Mouse (Mus musculus): Measurements from ENCODE around the gene Garnl3. TPM values are rescaled to one million over a fixed set of nuclear protein-coding genes. Genes with fewer than 3 reads are reported as not detected.

The Garnl3 gene
- polyA plus RNA-seq, 1 experiment from 2014 or later: 11.1 TPM

- Histone ChIP-seq H3K4me1 (ENCODE audit: insufficient read depth) (no peaks in the 10 kb centered on the region), H3K36me3 (ENCODE audit: insufficient read depth) (no peaks in the 10 kb centered on the region), H3K4me3 (ENCODE audit: low read depth, low read length) (no peak overlapping the region), H3K27me3 (ENCODE audit: insufficient read depth, low read length) (no peaks in the 10 kb centered on the region), H3K27ac (ENCODE audit: low read depth) (no peak overlapping the region), H3K4me2 (no peak overlapping the region), H3K9ac (no peak overlapping the region), H3K9me3 (ENCODE audit: low read depth, low read length) (no peaks in the 10 kb centered on the region)
- no peak for DNase-seq
- no peak for TF ChIP-seq CTCF (IDR thresholded peaks at IDR 0.05; ENCODE audit: low read depth)
- no peak for ATAC-seq (ENCODE audit: insufficient read depth)
- 34% methylated on average over 3 of the region's 3 CpGs for WGBS
Measured at GRCm38 (mm10) chr2:33074188-33074587, 57.3 kb downstream of the Garnl3 start.

- WGBS: 54% methylated on average over 2 of the region's 2 CpGs
- no peak for DNase-seq
- no peaks in the 10 kb centered on the region for H3K36me3 ChIP-seq (ENCODE audit: insufficient read depth)
- H3K4me2 ChIP-seq: no peak overlapping the region
- no peaks in the 10 kb centered on the region for H3K9me3 ChIP-seq (ENCODE audit: low read depth, low read length)
- no peaks in the 10 kb centered on the region for H3K27me3 ChIP-seq (ENCODE audit: insufficient read depth, low read length)
- no peak for ATAC-seq (ENCODE audit: insufficient read depth)
- H3K27ac ChIP-seq (ENCODE audit: low read depth): no peak overlapping the region
- TF ChIP-seq CTCF (IDR thresholded peaks at IDR 0.05; ENCODE audit: low read depth): no peak
- no peaks in the 10 kb centered on the region for H3K4me1 ChIP-seq (ENCODE audit: insufficient read depth)
- H3K4me3 ChIP-seq (ENCODE audit: low read depth, low read length): no peak overlapping the region
- H3K9ac ChIP-seq: no peak overlapping the region
Measured at GRCm38 (mm10) chr2:33072333-33072732, 59.1 kb downstream of the Garnl3 start.

- H3K27me3 ChIP-seq (ENCODE audit: insufficient read depth, low read length): no peaks in the 10 kb centered on the region
- WGBS: 47% methylated on average over 1 of the region's 1 CpGs
- no peaks in the 10 kb centered on the region for H3K36me3 ChIP-seq (ENCODE audit: insufficient read depth)
- H3K4me3 ChIP-seq (ENCODE audit: low read depth, low read length): no peak overlapping the region
- H3K4me1 ChIP-seq (ENCODE audit: insufficient read depth): no peaks in the 10 kb centered on the region
- H3K27ac ChIP-seq (ENCODE audit: low read depth): no peak overlapping the region
- H3K9ac ChIP-seq: no peak overlapping the region
- DNase-seq (peak; percentile 9), ATAC-seq (ENCODE audit: insufficient read depth) (no peak)
- no peak for TF ChIP-seq CTCF (IDR thresholded peaks at IDR 0.05; ENCODE audit: low read depth)
- no peak overlapping the region for H3K4me2 ChIP-seq
- H3K9me3 ChIP-seq (ENCODE audit: low read depth, low read length): no peaks in the 10 kb centered on the region
Measured at GRCm38 (mm10) chr2:33065610-33066009, 65.8 kb downstream of the Garnl3 start.

GRCm38 (mm10) chr2:33062744-33063143 is 68.7 kb downstream of the Garnl3 start:
- Histone ChIP-seq H3K27ac (ENCODE audit: low read depth) (no peak overlapping the region), H3K9me3 (ENCODE audit: low read depth, low read length) (no peaks in the 10 kb centered on the region), H3K4me1 (ENCODE audit: insufficient read depth) (no peaks in the 10 kb centered on the region), H3K4me2 (no peak overlapping the region), H3K9ac (no peak overlapping the region), H3K4me3 (ENCODE audit: low read depth, low read length) (no peak overlapping the region), H3K36me3 (ENCODE audit: insufficient read depth) (no peaks in the 10 kb centered on the region), H3K27me3 (ENCODE audit: insufficient read depth, low read length) (no peaks in the 10 kb centered on the region)
- 64% methylated on average over 8 of the region's 8 CpGs for WGBS
- ATAC-seq (ENCODE audit: insufficient read depth): no peak
- no peak for DNase-seq
- TF ChIP-seq CTCF (IDR thresholded peaks at IDR 0.05; ENCODE audit: low read depth): no peak

GRCm38 (mm10) chr2:33058926-33059325 is 72.5 kb downstream of the Garnl3 start:
- no peak for ATAC-seq (ENCODE audit: insufficient read depth)
- H3K9ac ChIP-seq: no peak overlapping the region
- no peak for DNase-seq
- no peak for TF ChIP-seq CTCF (IDR thresholded peaks at IDR 0.05; ENCODE audit: low read depth)
- no peaks in the 10 kb centered on the region for H3K27me3 ChIP-seq (ENCODE audit: insufficient read depth, low read length)
- no peaks in the 10 kb centered on the region for H3K4me1 ChIP-seq (ENCODE audit: insufficient read depth)
- 72% methylated on average over 5 of the region's 5 CpGs for WGBS
- H3K27ac ChIP-seq (ENCODE audit: low read depth): no peak overlapping the region
- H3K4me2 ChIP-seq: no peak overlapping the region
- H3K4me3 ChIP-seq (ENCODE audit: low read depth, low read length): no peak overlapping the region
- H3K9me3 ChIP-seq (ENCODE audit: low read depth, low read length): no peaks in the 10 kb centered on the region
- H3K36me3 ChIP-seq (ENCODE audit: insufficient read depth): no peaks in the 10 kb centered on the region

GRCm38 (mm10) chr2:33057514-33057913 is 73.9 kb downstream of the Garnl3 start:
- H3K4me2 ChIP-seq: no peak overlapping the region
- TF ChIP-seq CTCF (IDR thresholded peaks at IDR 0.05; ENCODE audit: low read depth): no peak
- DNase-seq: no peak

GRCm38 (mm10) chr2:33053966-33054365 is 77.5 kb downstream of the Garnl3 start:
- Histone ChIP-seq H3K4me2 (no peak overlapping the region), H3K36me3 (ENCODE audit: insufficient read depth) (no peaks in the 10 kb centered on the region), H3K27ac (ENCODE audit: low read depth) (no peak overlapping the region), H3K27me3 (ENCODE audit: insufficient read depth, low read length) (no peaks in the 10 kb centered on the region), H3K9me3 (ENCODE audit: low read depth, low read length) (no peaks in the 10 kb centered on the region), H3K4me1 (ENCODE audit: insufficient read depth) (no peaks in the 10 kb centered on the region), H3K9ac (no peak overlapping the region), H3K4me3 (ENCODE audit: low read depth, low read length) (no peak overlapping the region)
- TF ChIP-seq CTCF (IDR thresholded peaks at IDR 0.05; ENCODE audit: low read depth): no peak
- DNase-seq: peak; percentile 67
- WGBS: 22% methylated on average over 10 of the region's 10 CpGs
- peak; percentile 90 for ATAC-seq (ENCODE audit: insufficient read depth)

More at GRCm38 (mm10) chr2:33057514-33057913, 73.9 kb downstream of the Garnl3 start:
- no peaks in the 10 kb centered on the region for H3K4me1 ChIP-seq (ENCODE audit: insufficient read depth)
- H3K36me3 ChIP-seq (ENCODE audit: insufficient read depth): no peaks in the 10 kb centered on the region
- H3K27ac ChIP-seq (ENCODE audit: low read depth): no peak overlapping the region
- H3K4me3 ChIP-seq (ENCODE audit: low read depth, low read length): no peak overlapping the region
- no peak for ATAC-seq (ENCODE audit: insufficient read depth)
- H3K27me3 ChIP-seq (ENCODE audit: insufficient read depth, low read length): no peaks in the 10 kb centered on the region
- H3K9ac ChIP-seq: no peak overlapping the region
- H3K9me3 ChIP-seq (ENCODE audit: low read depth, low read length): no peaks in the 10 kb centered on the region
- 78% methylated on average over 7 of the region's 7 CpGs for WGBS

GRCm38 (mm10) chr2:33047360-33047759 is 84.1 kb downstream of the Garnl3 start:
- Histone ChIP-seq H3K9ac (no peak overlapping the region), H3K4me3 (ENCODE audit: low read depth, low read length) (no peak overlapping the region), H3K4me2 (no peak overlapping the region), H3K27me3 (ENCODE audit: insufficient read depth, low read length) (no peaks in the 10 kb centered on the region), H3K36me3 (ENCODE audit: insufficient read depth) (no peaks in the 10 kb centered on the region), H3K4me1 (ENCODE audit: insufficient read depth) (no peaks in the 10 kb centered on the region), H3K27ac (ENCODE audit: low read depth) (no peak overlapping the region), H3K9me3 (ENCODE audit: low read depth, low read length) (no peaks in the 10 kb centered on the region)
- TF ChIP-seq CTCF (IDR thresholded peaks at IDR 0.05; ENCODE audit: low read depth): no peak
- ATAC-seq (ENCODE audit: insufficient read depth) (no peak), DNase-seq (no peak)
- WGBS: 43% methylated on average over 3 of the region's 3 CpGs

All from lung, embryonic 14.5 days (tissue).